Mouse (Mus musculus) liver, embryonic 14.5 days (tissue): ENCODE measurements around the gene Coro7. TPM values are rescaled to one million over a fixed set of nuclear protein-coding genes. Genes with fewer than 3 reads are reported as not detected.

Experiments used
- ATAC-seq: fragments of 200-750 bp; cut with Nextera tagmentation; 2 replicates; pipeline ENCODE4 v1.8.0; 2017; ENCODE audit warnings: moderate number of reproducible peaks, mild to moderate bottlenecking, moderate library complexity; ENCODE audit not compliant: insufficient read depth
- DNase-seq, 3 experiments: peaks; one replicate each; pipeline ENCODE4 v3.0.0-alpha.2; 2012 to 2013; ENCODE audit warnings: low read depth in 3 of 3, low spot score in 3 of 3
- H3K27ac ChIP-seq: fragments of 300-500 bp; sonication (generic); 2 replicates; pipeline ENCODE4 v1.5.1; 2014; ENCODE audit warnings: moderate library complexity, mild to moderate bottlenecking, control low read depth, inconsistent platforms
- H3K27me3 ChIP-seq: fragments of 300-500 bp; sonication (generic); 2 replicates; pipeline ENCODE4 v1.6.1; 2014; ENCODE audit warnings: mild to moderate bottlenecking, low read length, moderate library complexity; ENCODE audit not compliant: control insufficient read depth, insufficient read depth
- H3K36me3 ChIP-seq: fragments of 300-500 bp; sonication (generic); replicated peaks from 2 replicates; pipeline ENCODE4 v1.6.1; 2014; ENCODE audit warnings: low read depth; ENCODE audit not compliant: control insufficient read depth, insufficient read depth
- H3K4me1 ChIP-seq, 2 experiments: fragments of 200-500 bp in 1 of 2; fragments of 300-500 bp in 1 of 2; sonication (generic) in 1 of 2; replicated peaks; 2 replicates each; pipeline ENCODE4 v1.6.1; 2012 to 2014; ENCODE audit warnings: antibody characterized with exemption in 1 of 2, inconsistent platforms in 1 of 2, low read length in 1 of 2; ENCODE audit not compliant: control insufficient read depth in 2 of 2, insufficient read depth in 2 of 2
- H3K4me2 ChIP-seq: fragments of 300-500 bp; sonication (generic); 2 replicates; pipeline ENCODE4 v1.6.1; 2014; ENCODE audit warnings: low read depth, mild to moderate bottlenecking, control low read depth, moderate library complexity
- H3K4me3 ChIP-seq, 2 experiments: fragments of 200-500 bp in 1 of 2; fragments of 300-500 bp in 1 of 2; sonication (generic) in 1 of 2; 2 replicates each; pipeline ENCODE4 v1.5.1; 2012 to 2014; ENCODE audit warnings: low read depth in 2 of 2, low read length in 2 of 2, mild to moderate bottlenecking in 2 of 2, control low read depth in 1 of 2, inconsistent platforms in 1 of 2, moderate library complexity in 1 of 2; ENCODE audit not compliant: insufficient read depth in 1 of 2
- H3K9ac ChIP-seq: fragments of 300-500 bp; sonication (generic); replicated peaks from 2 replicates; pipeline ENCODE4 v1.6.1; 2014; ENCODE audit warnings: mild to moderate bottlenecking, control low read depth, moderate library complexity
- H3K9me3 ChIP-seq: fragments of 300-500 bp; sonication (generic); 2 replicates; pipeline ENCODE4 v1.6.1; 2016; ENCODE audit warnings: low read length, mixed read lengths; ENCODE audit not compliant: control insufficient read depth
- CTCF ChIP-seq: IDR thresholded peaks from 2 replicates; pipeline ENCODE4 v1.5.1; 2016; ENCODE audit warnings: antibody characterized with exemption, low read depth, control low read depth
- EP300 ChIP-seq: IDR thresholded peaks from 2 replicates; pipeline ENCODE4 v1.6.1; 2016; ENCODE audit warnings: antibody characterized with exemption, low read depth
- WGBS: fragments of 180-500 bp; shearing (Covaris S2); extraction: QIAGEN DNeasy Blood & Tissue Kit; methylation state at CpG from one replicate; pipeline ENCODE4 v1.1.7; 2014; ENCODE audit not compliant: insufficient replicate concordance; 5-methylcytosine and 5-hydroxymethylcytosine counted together
- polyA plus RNA-seq, 2 experiments: library from polyadenylated mRNA; depleted of rRNA in 1 of 2; stranded (reverse) in 1 of 2; unstranded in 1 of 2; fragments of >200 nt; fragmentation: Nextera tagmentation in 1 of 2; extraction: Ambion mirVana in 1 of 2; gene quantifications; 2 replicates each; pipeline versions ENCODE4 v1.2.1 to v1.2.3; 2012 to 2014

Gene Coro7
- polyA plus RNA-seq, 2 experiments, result 5.1 to 10.4 TPM

- Histone ChIP-seq H3K9ac (peak overlapping the region; percentile 35), H3K4me2 (peak overlapping the region; percentile 61), H3K9me3 (no peaks in the 10 kb centered on the region), H3K4me1 (no peaks in the 10 kb centered on the region; a peak in 1 of 4 replicates), H3K4me3 (peak overlapping the region; percentile 53 to 54), H3K36me3 (no peaks in the 10 kb centered on the region), H3K27ac (no peak overlapping the region), H3K27me3 (peaks cover 46% of the 10 kb centered on the region)
- DNase-seq (no peak), ATAC-seq (no peak)
- 1% methylated on average over 52 of the region's 52 CpGs for WGBS
- TF ChIP-seq CTCF, result no peak
Measured at GRCm38 (mm10) chr16:4594814-4595526, 84.6 kb downstream of the Coro7 start.

DNA sequence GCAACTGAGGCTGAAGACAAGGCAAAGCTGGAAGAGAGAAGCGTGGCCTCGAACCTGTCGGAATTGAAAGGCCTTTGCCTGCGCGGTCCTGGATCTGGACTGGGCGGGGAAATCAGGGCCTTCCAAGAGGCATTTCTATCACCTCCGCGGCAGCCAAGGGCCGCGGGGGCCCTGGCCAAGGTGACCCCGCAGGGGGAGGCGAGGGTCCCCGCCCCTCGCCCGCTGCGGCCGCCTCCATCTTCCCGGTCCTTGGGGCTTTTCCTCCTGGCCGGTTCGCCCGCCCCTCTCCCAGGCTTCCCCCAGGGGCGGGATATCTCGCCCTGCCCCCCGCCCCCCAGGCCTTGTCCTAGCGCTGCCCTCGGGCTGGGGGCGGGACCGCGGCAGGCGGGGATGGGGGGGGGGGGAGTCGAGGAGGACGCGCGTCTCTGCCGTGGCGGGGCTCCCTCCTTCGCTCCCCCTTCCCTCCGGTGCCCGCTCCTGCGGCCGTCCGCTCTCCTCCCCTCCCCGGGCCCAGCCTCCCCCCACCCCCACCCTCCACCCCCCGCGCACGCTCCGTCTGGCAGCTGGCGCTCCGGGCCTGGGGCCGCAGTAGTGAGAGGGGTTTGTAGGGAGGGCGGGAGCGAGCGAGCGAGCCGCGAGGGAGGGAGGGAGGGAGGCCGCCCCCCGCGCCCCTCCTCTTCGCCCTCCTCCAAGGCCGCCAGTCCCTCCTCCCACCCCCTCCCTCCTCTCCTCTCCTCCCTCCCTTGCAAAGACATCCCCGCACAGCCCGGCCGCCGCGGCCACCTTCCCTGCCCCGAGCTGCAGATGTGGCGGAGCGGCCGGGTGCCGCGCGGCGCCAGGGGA is 85.4 kb downstream of the Coro7 start, which contains the start of gene Glis2:
TSS of gene Glis2 (plus strand) at position 743 of the 843 bp plus-strand sequence.
- H3K9me3 ChIP-seq, result no peaks in the 10 kb centered on the region
- peak within 1 kb of the TSS; percentile 61 for H3K4me2 ChIP-seq
- H3K27ac ChIP-seq, result no peak within 1 kb of the TSS
- H3K36me3 ChIP-seq, result no peaks in the 10 kb centered on the region
- peak within 1 kb of the TSS; percentile 53 to 54 for H3K4me3 ChIP-seq
- DNase-seq (no peak), ATAC-seq (peak; percentile 58)
- H3K9ac ChIP-seq, result peak within 1 kb of the TSS; percentile 35
- no peaks in the 10 kb centered on the region; a peak in 1 of 4 replicates for H3K4me1 ChIP-seq
- H3K27me3 ChIP-seq, result peaks cover 46% of the 10 kb centered on the region
- no peak for TF ChIP-seq CTCF
- no peak for TF ChIP-seq EP300
- 1% methylated on average over 45 of the region's 74 CpGs for WGBS

DNA sequence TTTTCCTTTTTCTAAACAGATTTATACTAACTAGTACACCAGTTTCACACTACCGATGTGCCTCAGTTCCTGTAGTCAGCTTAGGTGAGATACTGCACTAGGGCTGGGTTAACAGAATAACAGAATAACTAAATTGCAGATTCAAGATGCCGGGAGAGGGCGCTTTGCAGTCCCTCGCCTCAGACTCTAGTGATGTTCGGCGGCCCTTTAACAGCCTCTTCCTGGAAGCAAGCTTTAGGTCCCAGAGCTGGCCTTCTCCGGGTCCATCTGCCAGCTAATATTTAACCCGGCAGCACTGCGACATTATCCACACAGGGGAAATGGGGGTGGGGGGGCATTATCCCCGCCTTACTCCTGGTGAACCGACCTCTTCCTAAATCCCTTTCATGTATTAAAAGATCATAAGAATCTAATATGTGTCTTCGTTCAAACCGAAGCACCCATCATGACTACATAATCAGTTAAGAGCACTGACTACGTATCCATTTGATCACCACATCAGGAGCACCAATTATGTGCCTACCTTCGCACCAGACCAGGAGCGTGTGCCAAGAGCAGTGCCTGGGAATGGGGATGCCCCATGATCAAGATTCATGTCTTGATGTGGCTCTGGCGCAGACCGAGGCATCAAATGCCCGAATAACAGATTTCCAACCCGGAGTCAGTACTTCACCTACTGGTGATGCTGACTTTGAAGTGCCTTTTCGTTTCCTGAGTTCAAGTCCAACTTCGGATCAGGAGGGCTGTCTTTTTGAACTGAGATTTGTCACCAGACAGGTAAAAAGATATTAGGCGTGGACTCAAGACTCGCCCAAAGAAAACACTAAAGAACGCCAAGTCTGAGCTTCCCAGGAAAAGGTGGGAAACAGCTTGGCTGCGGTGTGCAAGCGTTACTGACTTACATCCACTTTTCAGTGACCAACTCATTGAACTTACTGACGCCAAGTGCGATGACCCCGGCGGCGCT is 86.4 kb downstream of the Coro7 start:
- no peak for TF ChIP-seq EP300
- TF ChIP-seq CTCF, result peak; percentile 52
- H3K4me3 ChIP-seq, result peak overlapping the region; percentile 49 to 54
- no peaks in the 10 kb centered on the region for H3K9me3 ChIP-seq
- no peaks in the 10 kb centered on the region for H3K36me3 ChIP-seq
- H3K4me1 ChIP-seq, result no peaks in the 10 kb centered on the region; a peak in 1 of 4 replicates
- 25% methylated on average over 32 of the region's 32 CpGs for WGBS
- ATAC-seq (no peak), DNase-seq (peak in 1 of 3 experiments; percentile 30)
- H3K9ac ChIP-seq, result no peak overlapping the region
- no peak overlapping the region for H3K27ac ChIP-seq
- H3K4me2 ChIP-seq, result peak overlapping the region; percentile 61
- peaks cover 46% of the 10 kb centered on the region for H3K27me3 ChIP-seq

DNA sequence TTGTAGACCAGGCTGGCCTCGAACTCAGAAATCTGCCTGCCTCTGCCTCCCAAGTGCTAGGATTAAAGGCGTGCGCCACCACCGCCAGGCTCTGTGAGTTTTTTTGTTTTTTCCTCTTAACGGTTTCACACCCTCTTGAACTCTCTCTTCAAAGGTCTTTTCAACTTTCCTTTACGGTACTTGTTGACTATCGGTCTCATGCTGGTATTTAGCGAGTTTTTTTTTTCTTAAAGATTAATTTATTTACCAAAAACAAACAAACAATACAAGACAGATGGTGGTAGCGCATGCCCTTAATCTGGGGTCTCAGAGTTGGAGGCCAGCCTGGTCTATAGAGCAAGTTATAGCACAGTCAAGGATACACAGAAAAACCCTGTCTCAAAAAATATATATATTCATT is 89.3 kb downstream of the Coro7 start:
- Histone ChIP-seq H3K9me3 (no peaks in the 10 kb centered on the region), H3K27ac (no peak overlapping the region), H3K4me1 (peaks cover 16 to 20% of the 10 kb centered on the region in 2 experiments), H3K9ac (no peak overlapping the region), H3K4me2 (no peak overlapping the region), H3K36me3 (no peaks in the 10 kb centered on the region), H3K27me3 (peaks cover 32% of the 10 kb centered on the region), H3K4me3 (no peak overlapping the region)
- 74% methylated on average over 9 of the region's 9 CpGs for WGBS
- DNase-seq (no peak), ATAC-seq (no peak)
- TF ChIP-seq CTCF (no peak), EP300 (no peak)
